Mouse (Mus musculus) heart, embryonic 10.5 days (tissue): ENCODE measurements around the gene Arl4a. TPM values are rescaled to one million over a fixed set of nuclear protein-coding genes. Genes with fewer than 3 reads are reported as not detected.

Experiments
- DNase-seq: peaks from one replicate; pipeline ENCODE4 v3.0.0-alpha.2; 2017; ENCODE audit warnings: low spot score
- H3K27ac ChIP-seq: fragments of 300-500 bp; sonication (generic); 2 replicates; pipeline ENCODE4 v1.5.1; 2016; ENCODE audit warnings: mild to moderate bottlenecking
- H3K27me3 ChIP-seq: fragments of 300-500 bp; sonication (generic); 2 replicates; pipeline ENCODE4 v1.6.1; 2016; ENCODE audit warnings: mild to moderate bottlenecking; ENCODE audit not compliant: poor library complexity, insufficient read depth, severe bottlenecking
- H3K36me3 ChIP-seq: fragments of 300-500 bp; sonication (generic); 2 replicates; pipeline ENCODE4 v1.6.1; 2016; ENCODE audit warnings: mild to moderate bottlenecking, moderate library complexity
- H3K4me1 ChIP-seq: fragments of 300-500 bp; sonication (generic); 2 replicates; pipeline ENCODE4 v1.6.1; 2016; ENCODE audit warnings: mild to moderate bottlenecking
- H3K4me3 ChIP-seq: fragments of 300-500 bp; sonication (generic); 2 replicates; pipeline ENCODE4 v1.5.1; 2016; ENCODE audit warnings: mild to moderate bottlenecking, moderate library complexity
- H3K9me3 ChIP-seq: fragments of 300-500 bp; sonication (generic); 2 replicates; pipeline ENCODE4 v1.6.1; 2016; ENCODE audit warnings: mild to moderate bottlenecking, moderate library complexity
- WGBS: fragments of 180-500 bp; shearing (Covaris S2); methylation state at CpG from one replicate; pipeline ENCODE4 v1.1.7; 2016; 5-methylcytosine and 5-hydroxymethylcytosine counted together
- polyA plus RNA-seq: library from polyadenylated mRNA; unstranded; fragments of >200 nt; fragmentation: Nextera tagmentation; extraction: Ambion mirVana; gene quantifications from 2 replicates; pipeline ENCODE4 v1.2.1, GENCODE M21; 2016

Arl4a gene
- polyA plus RNA-seq, 1 experiment from 2014 or later: 31.1 TPM

- Histone ChIP-seq H3K36me3 (no peaks in the 10 kb centered on the region), H3K9me3 (no peaks in the 10 kb centered on the region), H3K4me1 (no peaks in the 10 kb centered on the region), H3K27ac (no peak overlapping the region), H3K4me3 (no peak overlapping the region), H3K27me3 (no peaks in the 10 kb centered on the region)
- no peak for DNase-seq
- WGBS: 78% methylated on average over 1 of the region's 1 CpGs
These were observed 63.6 kb downstream of the Arl4a start for GRCm38 (mm10) chr12:39974273-39974672.

GRCm38 (mm10) chr12:39969500-39969899 lies 68.3 kb downstream of the Arl4a start:
- no peaks in the 10 kb centered on the region for H3K36me3 ChIP-seq
- H3K4me1 ChIP-seq: no peaks in the 10 kb centered on the region
- DNase-seq: no peak
- H3K4me3 ChIP-seq: no peak overlapping the region
- no peaks in the 10 kb centered on the region for H3K27me3 ChIP-seq
- no peaks in the 10 kb centered on the region for H3K9me3 ChIP-seq
- H3K27ac ChIP-seq: no peak overlapping the region

- Histone ChIP-seq H3K27me3 (no peaks in the 10 kb centered on the region), H3K36me3 (no peaks in the 10 kb centered on the region), H3K4me1 (no peaks in the 10 kb centered on the region), H3K9me3 (no peaks in the 10 kb centered on the region), H3K27ac (no peak overlapping the region), H3K4me3 (no peak overlapping the region)
- DNase-seq: no peak
- 77% methylated on average over 3 of the region's 3 CpGs for WGBS
These were observed 69.7 kb downstream of the Arl4a start for GRCm38 (mm10) chr12:39968109-39968508.

- Histone ChIP-seq H3K9me3 (no peaks in the 10 kb centered on the region), H3K27ac (no peak overlapping the region), H3K36me3 (no peaks in the 10 kb centered on the region), H3K4me3 (no peak overlapping the region), H3K27me3 (no peaks in the 10 kb centered on the region), H3K4me1 (no peaks in the 10 kb centered on the region)
- no peak for DNase-seq
- WGBS: 86% methylated on average over 8 of the region's 8 CpGs
These were observed 78.7 kb downstream of the Arl4a start for GRCm38 (mm10) chr12:39959166-39959565.

- Histone ChIP-seq H3K4me1 (no peaks in the 10 kb centered on the region), H3K9me3 (no peaks in the 10 kb centered on the region), H3K36me3 (no peaks in the 10 kb centered on the region), H3K27me3 (no peaks in the 10 kb centered on the region), H3K4me3 (no peak overlapping the region), H3K27ac (no peak overlapping the region)
- DNase-seq: no peak
- WGBS: 77% methylated on average over 8 of the region's 8 CpGs
These were observed 79.7 kb downstream of the Arl4a start for GRCm38 (mm10) chr12:39957931-39958671.

- H3K27ac ChIP-seq: no peak overlapping the region
- WGBS: 47% methylated on average over 15 of the region's 15 CpGs
- peak; percentile 77 for DNase-seq
- no peaks in the 10 kb centered on the region for H3K4me1 ChIP-seq
- H3K36me3 ChIP-seq: no peaks in the 10 kb centered on the region
- no peak overlapping the region for H3K4me3 ChIP-seq
- H3K9me3 ChIP-seq: no peaks in the 10 kb centered on the region
- H3K27me3 ChIP-seq: no peaks in the 10 kb centered on the region
These were observed 81.4 kb downstream of the Arl4a start for GRCm38 (mm10) chr12:39956396-39956795.

Other genes starting within 250 kb of the Arl4a start
- 0.28 and 1.3 TPM in 2 replicates for gene Scin, start 96.2 kb upstream of the Arl4a start, polyA plus RNA-seq
- 11.5 and 20.7 TPM in 2 replicates for gene Lsmem1, start 161.5 kb upstream of the Arl4a start, polyA plus RNA-seq
- gene Ifrd1, start 210.5 kb upstream of the Arl4a start, polyA plus RNA-seq: 95.0 and 98.2 TPM in 2 replicates